Mouse (Mus musculus): ENCODE results near the gene Ppm1e. TPM values are rescaled to one million over a fixed set of nuclear protein-coding genes. Genes with fewer than 3 reads are reported as not detected.
"Not testable (repeated sequence)": the region's sequence is repeated elsewhere in the genome, so short reads cannot be mapped to it uniquely, and the experiment has no call there.

Gene Ppm1e
- total RNA-seq, 2 experiments from 2014 or later: 189 to 194 TPM

GRCm38 (mm10) chr11:87263946-87264345 lies 94.9 kb downstream of the Ppm1e start:
- no peak for DNase-seq (ENCODE audit: low spot score in 2 of 2)
- intact Hi-C loops (cut with DNase I): no loop called here

- DNase-seq (ENCODE audit: low spot score in 2 of 2); intact Hi-C loops (cut with DNase I): not testable (repeated sequence)
Observed at GRCm38 (mm10) chr11:87261705-87262104, 97.1 kb downstream of the Ppm1e start.

GRCm38 (mm10) chr11:87259792-87260191 lies 99.0 kb downstream of the Ppm1e start:
- DNase-seq (ENCODE audit: low spot score in 2 of 2): no peak

GRCm38 (mm10) chr11:87257282-87257681 lies 101.5 kb downstream of the Ppm1e start:
- no peak for DNase-seq (ENCODE audit: low spot score in 2 of 2)
- intact Hi-C loops (cut with DNase I): no loop called here

More at GRCm38 (mm10) chr11:87259792-87260191, 99.0 kb downstream of the Ppm1e start:
- intact Hi-C loops (cut with DNase I): no loop called here

- intact Hi-C loops (cut with DNase I): no loop called here
- no peak for DNase-seq (ENCODE audit: low spot score in 2 of 2)
Observed at GRCm38 (mm10) chr11:87254149-87254548, 104.7 kb downstream of the Ppm1e start.

GRCm38 (mm10) chr11:87253294-87253693 lies 105.5 kb downstream of the Ppm1e start:
- no peak for DNase-seq (ENCODE audit: low spot score in 2 of 2)
- intact Hi-C loops (cut with DNase I): no loop called here

GRCm38 (mm10) chr11:87250132-87250531 lies 108.7 kb downstream of the Ppm1e start:
- intact Hi-C loops (cut with DNase I): no loop called here
- no peak for DNase-seq (ENCODE audit: low spot score in 2 of 2)

- intact Hi-C loops (cut with DNase I): no loop called here
- DNase-seq (ENCODE audit: low spot score in 2 of 2): no peak
Observed at GRCm38 (mm10) chr11:87247494-87247866, 111.3 kb downstream of the Ppm1e start.

- peak in 1 of 2 experiments; percentile 63 for DNase-seq (ENCODE audit: low spot score in 2 of 2)
- intact Hi-C loops (cut with DNase I): no loop called here
Observed at GRCm38 (mm10) chr11:87246724-87247493, 111.9 kb downstream of the Ppm1e start.

- DNase-seq (ENCODE audit: low spot score in 2 of 2): no peak
- intact Hi-C loops (cut with DNase I): no loop called here
Observed at GRCm38 (mm10) chr11:87246107-87246651, 112.6 kb downstream of the Ppm1e start.

- no peak for DNase-seq (ENCODE audit: low spot score in 2 of 2)
- intact Hi-C loops (cut with DNase I): no loop called here
Observed at GRCm38 (mm10) chr11:87245171-87245840, 113.5 kb downstream of the Ppm1e start.

- intact Hi-C loops (cut with DNase I): loop anchor here (5.0 kb wide), 1 partner anchor 116 kb away; the partner anchor contains the start of gene Ppm1e
- DNase-seq (ENCODE audit: low spot score in 2 of 2): peak in 1 of 2 experiments; percentile 52
Observed at GRCm38 (mm10) chr11:87241256-87241655, 117.6 kb downstream of the Ppm1e start.

- peak in 1 of 2 experiments; percentile 83 for DNase-seq (ENCODE audit: low spot score in 2 of 2)
Observed at GRCm38 (mm10) chr11:87240833-87241215, 118.0 kb downstream of the Ppm1e start.

GRCm38 (mm10) chr11:87240141-87240832 lies 118.5 kb downstream of the Ppm1e start:
- intact Hi-C loops (cut with DNase I): loop anchor here (5.0 kb wide), 1 partner anchor 117 kb away; the partner anchor contains the start of gene Ppm1e
- peak in 1 of 2 experiments; percentile 34 for DNase-seq (ENCODE audit: low spot score in 2 of 2)

More at GRCm38 (mm10) chr11:87240833-87241215, 118.0 kb downstream of the Ppm1e start:
- intact Hi-C loops (cut with DNase I): loop anchor here (5.0 kb wide), 1 partner anchor 116 kb away; the partner anchor contains the start of gene Ppm1e

- intact Hi-C loops (cut with DNase I): no loop called here
- peak; percentile 49 to 76 for DNase-seq (ENCODE audit: low spot score in 2 of 2)
Observed at GRCm38 (mm10) chr11:87238891-87239530, 119.8 kb downstream of the Ppm1e start.

- DNase-seq (ENCODE audit: low spot score in 2 of 2): no peak
Observed at GRCm38 (mm10) chr11:87235486-87235872, 123.3 kb downstream of the Ppm1e start.

GRCm38 (mm10) chr11:87234743-87235485 lies 123.9 kb downstream of the Ppm1e start:
- DNase-seq (ENCODE audit: low spot score in 2 of 2): peak in 1 of 2 experiments; percentile 33
- intact Hi-C loops (cut with DNase I): no loop called here

More at GRCm38 (mm10) chr11:87235486-87235872, 123.3 kb downstream of the Ppm1e start:
- intact Hi-C loops (cut with DNase I): no loop called here

- no peak for DNase-seq (ENCODE audit: low spot score in 2 of 2)
- intact Hi-C loops (cut with DNase I): no loop called here
Observed at GRCm38 (mm10) chr11:87233377-87233776, 125.4 kb downstream of the Ppm1e start.

Measured in left cerebral cortex, postnatal 14 days (tissue).